Mouse (Mus musculus) liver, embryonic 16.5 days (tissue): ENCODE measurements around the gene Fam13c. TPM values are rescaled to one million over a fixed set of nuclear protein-coding genes. Genes with fewer than 3 reads are reported as not detected.

ENCODE experiments used
- ATAC-seq: fragments of 200-750 bp; cut with Nextera tagmentation; 2 replicates; pipeline ENCODE4 v1.8.0; 2017; ENCODE audit warnings: low read depth, mild to moderate bottlenecking, moderate number of reproducible peaks, moderate library complexity
- H3K27ac ChIP-seq: fragments of 300-500 bp; sonication (generic); 2 replicates; pipeline ENCODE4 v1.5.1; 2014; ENCODE audit warnings: mild to moderate bottlenecking, low read length
- H3K27me3 ChIP-seq: fragments of 300-500 bp; sonication (generic); 2 replicates; pipeline ENCODE4 v1.6.1; 2014; ENCODE audit warnings: low read depth, low read length, mixed read lengths; ENCODE audit not compliant: control insufficient read depth, insufficient read depth
- H3K36me3 ChIP-seq: fragments of 300-500 bp; sonication (generic); 2 replicates; pipeline ENCODE4 v1.6.1; 2014; ENCODE audit warnings: mild to moderate bottlenecking; ENCODE audit not compliant: control insufficient read depth, insufficient read depth
- H3K4me1 ChIP-seq: fragments of 300-500 bp; sonication (generic); 2 replicates; pipeline ENCODE4 v1.6.1; 2014; ENCODE audit warnings: low read depth, low read length, mixed read lengths; ENCODE audit not compliant: control insufficient read depth
- H3K4me2 ChIP-seq: fragments of 300-500 bp; sonication (generic); 2 replicates; pipeline ENCODE4 v1.6.1; 2014; ENCODE audit warnings: low read depth, low read length, mixed read lengths
- H3K4me3 ChIP-seq: fragments of 300-500 bp; sonication (generic); 2 replicates; pipeline ENCODE4 v1.5.1; 2014; ENCODE audit warnings: low read depth, mild to moderate bottlenecking, low read length
- H3K9ac ChIP-seq: fragments of 300-500 bp; sonication (generic); 2 replicates; pipeline ENCODE4 v1.6.1; 2014; ENCODE audit warnings: low read depth, low read length
- H3K9me3 ChIP-seq: fragments of 300-500 bp; sonication (generic); replicated peaks from 2 replicates; pipeline ENCODE4 v1.6.1; 2016; ENCODE audit warnings: low read length; ENCODE audit not compliant: control insufficient read depth
- WGBS: fragments of 180-500 bp; shearing (Covaris S2); extraction: QIAGEN DNeasy Blood & Tissue Kit; methylation state at CpG from one replicate; pipeline ENCODE4 v1.1.7; 2014; ENCODE audit not compliant: insufficient replicate concordance; 5-methylcytosine and 5-hydroxymethylcytosine counted together
- polyA plus RNA-seq: library from polyadenylated mRNA; unstranded; fragments of >200 nt; fragmentation: Nextera tagmentation; extraction: Ambion mirVana; gene quantifications from 2 replicates; pipeline ENCODE4 v1.2.1, GENCODE M21; 2015

Fam13c gene
- polyA plus RNA-seq, 1 experiment from 2014 or later: 0.24 TPM

DNA sequence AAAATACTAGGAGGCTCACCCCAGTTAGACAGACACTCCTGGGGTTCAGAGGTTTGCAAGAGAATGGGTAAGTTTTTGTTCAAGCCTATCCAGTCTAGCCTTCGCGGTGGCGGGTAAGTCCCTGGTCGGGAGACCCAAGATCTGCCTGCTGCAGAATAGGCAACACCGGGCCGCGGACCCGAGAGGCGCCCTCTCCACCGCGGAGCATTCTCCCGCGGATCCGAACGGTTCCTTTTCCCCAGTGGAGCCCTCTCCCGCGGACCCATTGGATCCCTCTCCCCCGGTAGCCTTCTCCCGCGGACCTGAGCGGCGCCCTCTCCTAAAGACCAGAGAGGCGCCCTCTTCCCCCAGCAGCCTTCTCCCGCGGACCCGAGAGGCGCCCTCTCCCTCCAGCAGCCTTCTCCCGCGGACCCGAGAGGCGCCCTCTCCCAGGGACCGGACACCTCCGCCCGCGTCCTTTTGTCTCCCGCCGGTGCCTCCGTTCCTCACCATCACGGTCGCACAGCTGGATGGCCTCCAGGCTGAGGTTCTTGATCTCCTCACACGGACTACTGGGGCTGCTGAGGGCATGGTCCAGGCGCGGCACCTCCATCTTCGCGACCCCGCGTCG, 158.3 kb downstream of the Fam13c start:
- peak; percentile 7; the same call in 1 of the 2 replicates for ATAC-seq
- Histone ChIP-seq H3K4me3 (peak overlapping the region; percentile 58), H3K36me3 (no peaks in the 10 kb centered on the region), H3K4me1 (no peaks in the 10 kb centered on the region; the same call in 1 of the 2 replicates), H3K9me3 (no peaks in the 10 kb centered on the region), H3K27me3 (peaks cover 24% of the 10 kb centered on the region), H3K4me2 (peak overlapping the region; percentile 69), H3K27ac (no peak overlapping the region), H3K9ac (no peak overlapping the region)
- under 1% methylated on average over 48 of the region's 48 CpGs for WGBS

GRCm38 (mm10) chr10:70599126-70599924, 159.0 kb downstream of the Fam13c start:
- H3K9me3 ChIP-seq: no peaks in the 10 kb centered on the region
- ATAC-seq: peak; percentile 74
- no peaks in the 10 kb centered on the region for H3K36me3 ChIP-seq
- no peak overlapping the region for H3K27ac ChIP-seq
- H3K4me1 ChIP-seq: no peaks in the 10 kb centered on the region; the same call in 1 of the 2 replicates
- no peak overlapping the region for H3K9ac ChIP-seq
- WGBS: under 1% methylated on average over 105 of the region's 124 CpGs
- peak overlapping the region; percentile 58 for H3K4me3 ChIP-seq
- peak overlapping the region; percentile 69 for H3K4me2 ChIP-seq
- peaks cover 24% of the 10 kb centered on the region for H3K27me3 ChIP-seq

GRCm38 (mm10) chr10:70599925-70600305, 159.6 kb downstream of the Fam13c start:
- no peaks in the 10 kb centered on the region for H3K36me3 ChIP-seq
- 3% methylated on average over 23 of the region's 28 CpGs for WGBS
- H3K4me3 ChIP-seq: peak overlapping the region; percentile 58
- H3K4me1 ChIP-seq: no peaks in the 10 kb centered on the region; the same call in 1 of the 2 replicates
- no peaks in the 10 kb centered on the region for H3K9me3 ChIP-seq
- peak overlapping the region; percentile 69 for H3K4me2 ChIP-seq
- peaks cover 24% of the 10 kb centered on the region for H3K27me3 ChIP-seq
- H3K27ac ChIP-seq: no peak overlapping the region
- H3K9ac ChIP-seq: no peak overlapping the region
- ATAC-seq: no peak

Other genes with a start within 250 kb of the Fam13c start
- 0.65 and 1.3 TPM in 2 replicates for gene Mrln, start 235.8 kb upstream of the Fam13c start, polyA plus RNA-seq
- gene Slc16a9, start 195.4 kb upstream of the Fam13c start, polyA plus RNA-seq: 0.55 and 0.61 TPM in 2 replicates
- gene Phyhipl, start 215.5 kb downstream of the Fam13c start, polyA plus RNA-seq: 0.07 and 0.09 TPM in 2 replicates